Mouse (Mus musculus) neural tube, embryonic 11.5 days (tissue): Measurements from ENCODE around the gene Fam163b. TPM values are rescaled to one million over a fixed set of nuclear protein-coding genes. Genes with fewer than 3 reads are reported as not detected.

Experiments used
- ATAC-seq: fragments of 200-750 bp; cut with Nextera tagmentation; 2 replicates; pipeline ENCODE4 v1.8.0; 2017; ENCODE audit warnings: moderate number of reproducible peaks, mild to moderate bottlenecking, moderate TSS enrichment, moderate library complexity; ENCODE audit not compliant: insufficient read depth, low FRiP score, low TSS enrichment
- DNase-seq: peaks from one replicate; pipeline ENCODE4 v3.0.0-alpha.2; 2015; ENCODE audit warnings: low spot score
- H3K27ac ChIP-seq: fragments of 300-500 bp; sonication (generic); 2 replicates; pipeline ENCODE4 v1.5.1; 2014; ENCODE audit warnings: low read depth, mild to moderate bottlenecking, low read length
- H3K27me3 ChIP-seq: fragments of 300-500 bp; sonication (generic); 2 replicates; pipeline ENCODE4 v1.6.1; 2014; ENCODE audit warnings: mild to moderate bottlenecking, low read length, mixed read lengths; ENCODE audit not compliant: control insufficient read depth, insufficient read depth
- H3K36me3 ChIP-seq: fragments of 300-500 bp; sonication (generic); 2 replicates; pipeline ENCODE4 v1.6.1; 2014; ENCODE audit warnings: mild to moderate bottlenecking, low read length, moderate library complexity, mixed read lengths; ENCODE audit not compliant: control insufficient read depth, insufficient read depth
- H3K4me1 ChIP-seq: fragments of 300-500 bp; sonication (generic); 2 replicates; pipeline ENCODE4 v1.6.1; 2014; ENCODE audit warnings: low read length, mixed read lengths; ENCODE audit not compliant: control insufficient read depth, insufficient read depth
- H3K4me2 ChIP-seq: fragments of 300-500 bp; sonication (generic); 2 replicates; pipeline ENCODE4 v1.6.1; 2014; ENCODE audit warnings: low read depth, mild to moderate bottlenecking, moderate library complexity
- H3K4me3 ChIP-seq: fragments of 300-500 bp; sonication (generic); 2 replicates; pipeline ENCODE4 v1.5.1; 2014; ENCODE audit warnings: low read depth, low read length
- H3K9ac ChIP-seq: fragments of 300-500 bp; sonication (generic); 2 replicates; pipeline ENCODE4 v1.6.1; 2014; ENCODE audit warnings: mild to moderate bottlenecking, low read length
- H3K9me3 ChIP-seq: fragments of 300-500 bp; sonication (generic); 2 replicates; pipeline ENCODE4 v1.6.1; 2016; ENCODE audit warnings: low read length; ENCODE audit not compliant: control insufficient read depth
- WGBS: fragments of 180-500 bp; shearing (Covaris S2); extraction: QIAGEN DNeasy Blood & Tissue Kit; methylation state at CpG from one replicate; pipeline ENCODE4 v1.1.7; 2014; 5-methylcytosine and 5-hydroxymethylcytosine counted together
- polyA plus RNA-seq: library from polyadenylated mRNA; unstranded; fragments of >200 nt; fragmentation: Nextera tagmentation; extraction: Ambion mirVana; gene quantifications from 2 replicates; pipeline ENCODE4 v1.2.1, GENCODE M21; 2014

The Fam163b gene
- 0.37 and 0.54 TPM in 2 replicates for polyA plus RNA-seq

DNA sequence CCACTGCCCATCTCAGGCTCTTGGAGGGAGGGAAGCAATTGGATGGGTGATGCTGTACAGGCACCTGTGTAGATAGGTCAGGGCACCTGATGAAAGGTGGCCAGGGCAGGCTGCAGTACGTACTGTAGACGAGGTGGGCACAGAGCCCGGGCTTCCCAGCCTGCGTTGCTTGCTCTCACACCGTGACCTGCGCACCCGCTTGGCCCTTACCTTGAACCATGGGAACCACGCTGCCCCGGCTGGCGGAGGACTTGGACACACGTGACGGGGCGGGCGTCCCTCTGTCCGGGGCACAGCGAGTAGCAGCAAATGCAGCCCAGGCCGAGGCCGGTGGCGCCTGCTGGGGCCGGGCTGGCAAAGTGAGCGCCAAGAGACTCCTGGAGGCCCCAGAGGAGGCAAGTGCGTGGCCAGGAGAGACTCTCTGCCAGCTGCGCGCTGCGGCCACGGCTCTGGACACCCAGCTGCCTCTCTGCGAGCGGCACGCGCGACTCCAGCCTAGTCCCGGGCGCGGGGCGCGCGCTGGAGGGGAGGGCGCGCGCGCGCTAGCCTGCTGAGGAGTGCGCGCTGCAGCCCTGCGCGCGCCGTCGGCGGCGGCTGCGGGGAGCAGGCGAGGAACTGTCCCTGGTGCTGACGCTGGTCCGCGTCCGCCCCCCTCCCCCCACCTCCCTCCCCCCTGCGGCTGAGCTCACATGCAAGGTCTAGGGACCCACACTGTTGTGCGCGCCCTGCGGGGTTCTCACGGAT is at the start of gene Fam163b:
Fam163b (minus strand) TSS at position 542 of the 744 bp plus-strand sequence.
- H3K4me3 ChIP-seq = peak within 1 kb of the TSS; percentile 33
- no peak within 1 kb of the TSS for H3K27ac ChIP-seq
- WGBS = 2% methylated on average over 51 of the region's 62 CpGs
- H3K36me3 ChIP-seq = no peaks in the 10 kb centered on the region
- DNase-seq (peak; percentile 78), ATAC-seq (no peak)
- peak within 1 kb of the TSS; percentile 83 for H3K4me2 ChIP-seq
- H3K9me3 ChIP-seq = no peaks in the 10 kb centered on the region
- H3K4me1 ChIP-seq = peaks cover 3% of the 10 kb centered on the region; the same call in 1 of the 2 replicates
- H3K9ac ChIP-seq = peak within 1 kb of the TSS; percentile 32; the same call in 1 of the 2 replicates
- peaks cover 16% of the 10 kb centered on the region for H3K27me3 ChIP-seq

DNA sequence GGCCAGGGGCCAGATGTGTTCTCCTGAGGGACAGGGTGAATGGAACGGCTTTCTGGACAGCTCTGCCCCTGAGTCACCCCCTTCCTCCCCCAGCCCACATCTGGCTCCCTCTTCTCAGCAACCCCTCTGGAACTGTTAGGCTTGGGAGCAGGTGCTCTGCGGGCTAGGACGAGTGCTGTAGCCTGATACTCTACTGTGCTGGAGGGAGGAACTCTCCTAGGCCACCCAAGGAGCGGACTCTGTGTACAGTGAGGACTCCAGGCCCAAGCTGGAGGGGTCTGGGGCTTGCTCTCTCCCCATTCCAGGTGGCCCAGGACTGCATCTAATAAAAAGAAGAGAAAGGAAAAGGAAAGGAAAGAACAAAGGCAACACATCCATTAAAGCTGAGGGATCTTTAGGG is 47.7 kb upstream of the Fam163b start:
- Histone ChIP-seq H3K36me3 (no peaks in the 10 kb centered on the region), H3K9ac (no peak overlapping the region), H3K27ac (no peak overlapping the region), H3K27me3 (no peaks in the 10 kb centered on the region), H3K4me1 (no peaks in the 10 kb centered on the region), H3K4me3 (no peak overlapping the region), H3K9me3 (no peaks in the 10 kb centered on the region), H3K4me2 (no peak overlapping the region)
- DNase-seq (no peak), ATAC-seq (no peak)
- WGBS = 46% methylated on average over 4 of the region's 4 CpGs

DNA sequence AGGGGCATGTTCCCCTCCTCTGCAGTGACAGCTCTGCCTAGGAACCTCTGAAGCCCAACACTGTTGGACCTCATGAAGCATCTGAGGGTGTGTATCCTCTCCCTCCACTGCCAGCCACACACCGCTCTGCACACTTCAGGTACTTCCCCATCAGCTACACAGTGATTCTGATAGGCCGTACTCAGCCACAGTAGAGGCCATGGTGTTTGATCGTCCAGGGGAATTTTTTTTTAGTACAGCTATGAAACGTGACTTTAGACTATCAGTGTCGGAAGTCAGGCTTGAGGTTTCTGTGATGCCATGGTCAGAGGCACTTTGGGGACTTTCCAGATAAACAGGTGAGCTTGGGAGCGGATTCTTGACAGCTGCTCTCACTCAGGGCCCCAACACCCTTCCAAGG is 45.2 kb upstream of the Fam163b start:
- 86% methylated on average over 6 of the region's 6 CpGs for WGBS
- Histone ChIP-seq H3K4me3 (no peak overlapping the region), H3K27ac (no peak overlapping the region), H3K4me1 (no peaks in the 10 kb centered on the region; the same call in 1 of the 2 replicates), H3K36me3 (no peaks in the 10 kb centered on the region), H3K4me2 (no peak overlapping the region), H3K9ac (no peak overlapping the region), H3K27me3 (no peaks in the 10 kb centered on the region), H3K9me3 (no peaks in the 10 kb centered on the region)
- DNase-seq (no peak), ATAC-seq (no peak)

DNA sequence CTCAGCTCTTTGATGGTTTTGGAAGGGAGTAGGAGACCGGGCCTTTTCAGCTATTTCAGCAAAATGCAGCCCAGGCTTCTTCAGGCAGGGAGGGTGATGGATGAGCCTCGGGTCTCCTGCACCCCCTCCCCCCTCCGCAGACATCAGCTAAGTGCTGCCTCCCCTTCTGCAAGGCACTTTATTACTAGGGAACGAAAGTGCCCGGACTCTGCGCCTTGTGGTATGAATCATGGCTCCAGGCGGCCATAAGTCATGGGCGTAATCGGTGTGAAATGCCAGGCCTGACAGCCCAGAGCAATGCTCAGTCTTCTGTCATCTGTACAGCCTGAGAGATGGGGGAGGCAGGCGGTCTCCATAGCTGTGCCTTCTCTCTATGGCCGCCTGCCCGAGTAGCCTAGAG is 41.4 kb upstream of the Fam163b start:
- Histone ChIP-seq H3K9me3 (no peaks in the 10 kb centered on the region), H3K27ac (peak overlapping the region; percentile 46; the same call in 1 of the 2 replicates), H3K9ac (no peak overlapping the region), H3K4me1 (no peaks in the 10 kb centered on the region; the same call in 1 of the 2 replicates), H3K4me2 (no peak overlapping the region), H3K27me3 (no peaks in the 10 kb centered on the region), H3K4me3 (no peak overlapping the region), H3K36me3 (no peaks in the 10 kb centered on the region)
- ATAC-seq = peak; percentile 50
- DNase-seq = peak; percentile 58
- 47% methylated on average over 12 of the region's 12 CpGs for WGBS

DNA sequence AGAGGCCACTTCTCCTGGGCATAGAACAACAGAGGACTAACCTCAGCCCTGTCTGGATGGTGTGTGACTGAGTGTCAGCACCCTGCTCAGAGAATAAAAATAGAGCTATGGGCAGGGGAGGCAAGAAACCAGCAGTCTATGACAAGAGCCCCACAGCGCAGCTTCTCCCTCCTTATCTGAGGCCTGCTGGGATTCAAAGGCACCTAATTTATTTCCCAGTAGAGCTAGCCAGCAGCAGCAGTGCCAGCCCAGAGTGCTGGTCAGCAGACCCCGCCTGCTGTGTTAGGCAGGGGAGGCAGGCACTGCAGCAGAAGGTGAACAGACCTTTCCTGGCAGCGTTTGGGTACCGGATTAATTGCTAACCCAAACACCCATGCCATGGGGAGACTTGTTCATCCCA is 39.6 kb upstream of the Fam163b start:
- no peak overlapping the region for H3K4me2 ChIP-seq
- H3K27ac ChIP-seq = no peak overlapping the region
- WGBS = 78% methylated on average over 4 of the region's 4 CpGs
- no peaks in the 10 kb centered on the region for H3K9me3 ChIP-seq
- H3K9ac ChIP-seq = no peak overlapping the region
- no peaks in the 10 kb centered on the region for H3K36me3 ChIP-seq
- ATAC-seq (no peak), DNase-seq (no peak)
- H3K27me3 ChIP-seq = no peaks in the 10 kb centered on the region
- no peak overlapping the region for H3K4me3 ChIP-seq
- H3K4me1 ChIP-seq = no peaks in the 10 kb centered on the region; the same call in 1 of the 2 replicates

DNA sequence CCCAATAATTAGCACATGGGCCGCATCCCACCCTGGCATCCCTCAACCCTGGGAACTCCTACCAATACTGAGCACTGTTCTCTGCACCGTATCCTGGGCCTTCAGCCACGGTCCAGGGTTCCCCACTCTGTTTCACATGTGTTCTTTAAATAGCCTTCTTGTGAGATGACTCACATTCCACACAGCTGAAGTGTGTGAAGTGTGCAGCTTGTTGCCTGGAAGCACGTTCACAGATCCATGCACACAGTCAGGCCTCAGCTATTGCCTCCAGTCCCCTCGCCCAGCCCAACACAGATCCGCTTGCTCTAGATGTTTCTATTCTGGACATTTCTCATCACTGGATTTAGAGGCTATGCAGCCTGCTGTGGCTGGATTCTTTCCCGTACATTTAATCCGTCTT is 36.8 kb upstream of the Fam163b start:
- Histone ChIP-seq H3K27ac (no peak overlapping the region), H3K27me3 (no peaks in the 10 kb centered on the region), H3K9me3 (no peaks in the 10 kb centered on the region), H3K36me3 (no peaks in the 10 kb centered on the region), H3K4me1 (no peaks in the 10 kb centered on the region; the same call in 1 of the 2 replicates), H3K4me2 (no peak overlapping the region), H3K9ac (no peak overlapping the region), H3K4me3 (no peak overlapping the region)
- ATAC-seq (no peak), DNase-seq (no peak)
- 81% methylated on average over 8 of the region's 8 CpGs for WGBS

DNA sequence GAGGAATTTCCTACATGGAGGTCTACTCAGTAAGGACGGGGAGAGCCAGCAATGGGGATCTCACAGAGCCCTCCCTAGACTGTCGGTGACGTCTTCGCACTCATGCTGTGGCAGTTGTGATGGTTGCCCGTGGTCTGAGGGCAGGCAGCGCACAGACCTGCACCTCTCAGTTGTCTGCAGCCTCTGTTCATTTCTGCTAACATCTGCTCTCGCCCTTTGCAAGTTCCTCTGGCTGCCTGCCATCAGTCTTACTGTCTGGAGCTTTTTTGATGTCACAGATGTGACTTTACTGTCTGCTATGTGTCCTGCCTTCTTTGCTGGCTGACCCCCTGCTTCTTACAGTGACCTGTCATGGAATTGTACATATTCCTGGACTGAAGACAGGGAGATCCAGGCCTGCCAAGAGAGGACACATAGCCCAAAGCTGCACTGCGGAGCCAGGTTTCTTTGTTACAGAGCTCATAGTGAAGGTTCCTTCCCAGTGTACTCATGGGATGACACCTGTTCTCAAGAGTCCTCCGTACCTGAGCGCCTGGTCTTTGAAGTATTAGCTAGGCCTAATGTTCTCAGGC is 33.5 kb upstream of the Fam163b start:
- WGBS = 73% methylated on average over 10 of the region's 10 CpGs
- Histone ChIP-seq H3K27ac (no peak overlapping the region), H3K9ac (no peak overlapping the region), H3K36me3 (no peaks in the 10 kb centered on the region), H3K4me2 (no peak overlapping the region), H3K4me3 (no peak overlapping the region), H3K9me3 (no peaks in the 10 kb centered on the region), H3K27me3 (no peaks in the 10 kb centered on the region), H3K4me1 (no peaks in the 10 kb centered on the region)
- ATAC-seq (no peak), DNase-seq (no peak)

DNA sequence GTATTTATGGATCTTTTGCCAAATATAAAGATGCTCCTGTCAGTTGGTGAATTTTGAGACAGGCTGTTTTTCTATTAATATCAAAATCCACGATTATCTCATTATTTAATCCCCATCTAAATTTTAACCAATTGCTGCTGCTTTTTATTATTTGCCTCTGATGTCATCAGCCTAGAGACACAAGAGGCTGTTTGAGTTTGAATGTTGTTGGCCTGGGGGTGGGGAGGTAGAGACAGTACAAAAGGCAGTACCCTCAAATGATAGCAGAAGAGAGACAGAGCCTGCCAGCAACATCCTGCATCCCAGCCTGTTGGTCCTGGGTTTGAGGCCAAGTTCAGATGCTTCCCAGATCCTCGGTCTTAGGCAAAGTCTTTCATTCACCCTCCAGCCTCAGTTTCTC is 32.0 kb upstream of the Fam163b start:
- 81% methylated on average over 2 of the region's 2 CpGs for WGBS
- Histone ChIP-seq H3K4me1 (no peaks in the 10 kb centered on the region), H3K36me3 (no peaks in the 10 kb centered on the region), H3K4me3 (no peak overlapping the region), H3K9ac (no peak overlapping the region), H3K9me3 (no peaks in the 10 kb centered on the region), H3K4me2 (no peak overlapping the region), H3K27me3 (no peaks in the 10 kb centered on the region), H3K27ac (no peak overlapping the region)
- ATAC-seq (no peak), DNase-seq (no peak)

DNA sequence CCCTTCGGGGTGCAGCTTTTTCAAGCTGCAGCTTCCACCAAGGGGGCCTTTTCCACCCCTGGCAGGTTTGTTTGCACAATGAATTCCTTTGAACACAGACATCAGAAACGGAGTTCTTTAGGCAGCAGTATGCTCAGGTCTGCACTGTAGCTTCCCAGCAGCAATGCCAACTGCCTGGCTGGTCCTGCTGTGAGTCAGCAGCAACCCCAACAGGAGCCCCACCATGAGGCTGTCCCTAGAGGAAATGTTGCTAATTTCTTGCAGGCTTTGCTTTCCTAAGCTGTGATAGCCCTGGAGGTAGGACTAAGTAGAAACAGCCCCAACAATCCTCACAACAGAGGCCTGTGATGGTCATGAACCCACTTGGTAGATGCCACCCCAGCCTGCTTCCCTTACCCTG is 24.7 kb upstream of the Fam163b start:
- DNase-seq (no peak), ATAC-seq (no peak)
- H3K4me2 ChIP-seq = no peak overlapping the region
- H3K9me3 ChIP-seq = no peaks in the 10 kb centered on the region
- H3K9ac ChIP-seq = no peak overlapping the region
- no peaks in the 10 kb centered on the region for H3K36me3 ChIP-seq
- 31% methylated on average over 2 of the region's 2 CpGs for WGBS
- H3K27me3 ChIP-seq = no peaks in the 10 kb centered on the region
- no peak overlapping the region for H3K27ac ChIP-seq
- no peak overlapping the region for H3K4me3 ChIP-seq
- H3K4me1 ChIP-seq = no peaks in the 10 kb centered on the region
